Mouse (Mus musculus) A20 (cell line): Measurements from ENCODE around the gene Prss42.

Experiments
- DNase-seq: peaks from one replicate; pipeline ENCODE4 v3.0.0-alpha.2; 2011; ENCODE audit warnings: low read depth, low spot score

The Prss42 gene

DNA sequence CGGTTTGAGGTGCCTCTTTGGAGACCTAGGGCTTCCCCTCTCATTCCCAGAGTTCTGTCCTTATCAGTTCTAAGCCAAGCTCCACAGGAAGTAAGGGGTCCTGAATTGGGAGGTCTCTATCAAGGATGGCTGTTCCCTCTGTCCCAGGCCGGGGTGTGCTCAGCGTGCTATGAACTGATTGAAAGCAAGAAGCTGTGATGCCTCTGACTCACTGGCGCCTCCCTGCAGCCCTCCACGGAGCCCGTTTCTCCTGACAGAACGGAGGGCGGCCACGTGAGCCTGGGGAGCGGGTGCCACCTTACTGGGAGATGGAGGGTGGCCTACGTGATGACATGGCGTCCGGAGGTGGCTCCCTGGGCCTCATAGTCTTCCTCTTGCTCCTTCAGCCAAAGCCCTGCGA is at the start of gene Prss42:
Gene Prss42 (plus strand): TSS at position 301 of the 400 bp plus-strand sequence.
- no peak for DNase-seq

DNA sequence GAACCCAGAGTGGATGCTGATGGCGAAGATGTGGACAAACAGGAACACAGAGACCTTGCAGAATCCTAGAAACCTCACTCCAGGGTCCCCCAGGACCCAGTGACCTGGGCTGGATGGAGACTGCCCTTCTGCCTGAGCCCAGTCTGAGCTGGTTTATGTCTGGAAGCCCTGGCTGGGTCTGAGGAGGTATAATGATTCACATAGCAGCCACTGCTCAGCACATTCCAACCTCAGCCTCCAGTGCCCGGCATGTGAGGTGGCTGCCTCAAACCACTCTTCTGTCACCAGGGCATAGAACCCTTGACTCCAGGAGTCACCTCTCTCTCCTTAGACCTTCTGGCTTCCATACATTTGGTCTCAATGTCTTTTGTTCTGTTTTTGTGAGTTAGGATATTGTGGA is 49.5 kb upstream of the Prss42 start:
- no peak for DNase-seq

DNA sequence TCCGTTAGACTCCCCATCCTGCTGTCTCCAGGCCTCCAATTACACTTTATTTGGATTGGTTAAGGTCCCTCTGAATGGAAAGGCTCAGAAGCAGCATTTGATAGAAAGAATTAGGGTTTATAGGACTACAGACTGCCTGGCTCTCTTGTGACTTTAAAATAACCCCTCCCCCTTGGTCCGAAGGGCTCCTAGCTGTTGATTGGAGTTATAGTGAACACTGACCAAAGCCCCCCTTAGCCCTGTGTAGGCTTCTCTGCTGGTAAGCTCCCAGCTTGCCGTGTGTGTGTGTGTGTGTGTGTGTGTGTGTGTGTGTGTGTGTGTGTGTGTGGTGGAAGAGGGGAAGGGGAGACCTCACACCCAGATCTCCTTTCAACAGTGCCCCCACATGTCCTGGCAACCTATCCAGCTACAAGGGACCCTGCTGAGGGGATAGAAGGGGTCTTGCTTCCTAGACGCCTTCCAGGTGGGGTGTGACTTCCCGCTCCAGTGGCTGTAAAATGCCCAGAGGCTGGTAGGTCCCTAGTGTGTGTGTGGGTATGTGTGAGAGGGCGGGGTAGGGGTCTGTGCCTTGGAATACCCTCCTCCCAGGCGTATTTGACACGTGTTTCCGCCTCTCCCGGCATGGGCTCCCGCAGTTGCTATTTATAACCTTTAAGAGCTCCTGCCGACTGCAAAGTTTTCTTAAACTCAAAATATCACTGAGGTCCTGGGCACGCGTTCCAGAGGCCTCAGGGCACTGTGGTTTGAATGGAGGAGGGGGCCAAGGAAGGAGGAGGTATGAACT is 47.4 kb upstream of the Prss42 start:
- DNase-seq = no peak

DNA sequence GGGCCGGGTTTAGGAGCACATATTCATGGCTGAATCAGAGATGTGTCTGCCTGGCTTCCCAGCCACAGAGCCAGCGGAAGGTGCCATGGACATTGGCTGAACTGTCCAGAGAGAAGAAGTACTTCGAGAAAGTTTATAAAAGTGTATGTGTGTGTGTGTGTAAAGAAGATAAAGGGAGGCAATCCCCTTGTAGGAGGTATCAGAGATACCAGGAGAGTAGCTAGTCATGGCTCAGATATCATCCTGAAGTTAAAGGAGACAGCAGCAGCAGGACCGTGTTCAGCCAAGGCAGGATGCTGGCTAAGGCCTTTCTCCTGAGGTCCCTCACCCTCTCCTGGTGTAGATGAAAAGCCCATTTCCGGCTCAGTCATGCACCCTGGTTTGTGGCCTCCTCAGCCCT is 46.6 kb upstream of the Prss42 start:
- no peak for DNase-seq

DNA sequence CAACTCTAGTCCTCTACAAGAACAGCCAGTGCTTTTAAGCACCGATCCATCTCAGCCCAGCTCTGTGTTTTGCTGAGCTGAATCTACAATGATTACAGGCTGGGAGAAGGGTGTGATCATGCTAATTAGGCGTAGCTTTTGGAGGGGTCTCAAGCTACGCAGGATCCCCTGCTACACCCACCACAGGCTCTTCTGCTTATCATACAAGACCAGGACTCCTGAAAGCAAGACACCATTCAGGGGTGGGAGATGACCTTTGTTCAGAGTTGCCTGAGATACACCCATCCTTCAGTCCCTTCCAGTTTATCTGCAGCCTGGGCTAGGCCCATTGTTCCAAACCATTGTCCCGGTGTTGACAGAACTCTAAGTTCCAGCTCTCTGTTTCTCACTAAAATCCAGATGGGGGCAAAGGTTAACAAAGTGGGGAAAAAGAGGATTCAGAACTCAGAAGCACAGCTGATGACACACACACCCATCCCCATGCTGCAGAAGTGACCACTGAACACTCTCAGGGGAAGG is 45.0 kb upstream of the Prss42 start:
- no peak for DNase-seq

DNA sequence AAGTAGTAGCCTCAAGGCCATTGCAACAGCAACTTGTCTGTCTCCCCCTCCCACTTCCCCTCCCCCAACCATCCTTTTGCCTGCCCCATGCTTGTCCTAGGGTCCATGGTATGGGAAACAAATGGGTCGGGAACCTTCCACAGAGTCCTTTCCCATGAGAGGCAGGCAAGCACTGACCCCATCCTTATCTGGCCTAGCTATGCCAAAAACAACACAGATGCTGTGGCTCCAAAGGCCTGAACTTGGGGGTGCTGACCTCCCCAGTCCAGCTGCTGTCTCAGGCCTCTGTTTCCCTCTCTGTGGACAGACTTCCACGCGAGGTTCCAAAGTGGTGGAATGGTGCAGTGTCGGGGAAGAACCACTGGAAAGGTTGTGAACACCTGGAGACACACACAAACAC is 44.2 kb upstream of the Prss42 start:
- DNase-seq = no peak

DNA sequence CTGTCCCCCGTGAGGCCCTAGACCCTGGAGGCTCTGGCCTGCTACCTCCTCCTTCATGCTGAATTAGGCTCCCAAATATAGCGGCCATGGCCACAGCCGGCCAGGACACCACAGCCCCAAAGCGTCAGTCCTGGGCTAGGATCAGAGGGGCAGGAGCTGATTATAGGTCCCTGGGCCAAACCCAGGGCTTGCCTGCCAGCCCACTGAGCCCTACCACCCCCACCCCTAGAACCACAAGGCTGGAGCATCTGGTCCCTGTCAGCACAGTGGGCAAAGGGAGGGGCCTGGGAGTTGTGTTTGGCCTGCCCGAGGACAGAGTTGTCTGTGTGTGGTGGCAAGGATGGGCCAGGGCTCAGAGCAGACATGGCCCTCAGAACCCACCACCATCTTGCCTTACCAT is 40.1 kb upstream of the Prss42 start:
- DNase-seq = no peak

DNA sequence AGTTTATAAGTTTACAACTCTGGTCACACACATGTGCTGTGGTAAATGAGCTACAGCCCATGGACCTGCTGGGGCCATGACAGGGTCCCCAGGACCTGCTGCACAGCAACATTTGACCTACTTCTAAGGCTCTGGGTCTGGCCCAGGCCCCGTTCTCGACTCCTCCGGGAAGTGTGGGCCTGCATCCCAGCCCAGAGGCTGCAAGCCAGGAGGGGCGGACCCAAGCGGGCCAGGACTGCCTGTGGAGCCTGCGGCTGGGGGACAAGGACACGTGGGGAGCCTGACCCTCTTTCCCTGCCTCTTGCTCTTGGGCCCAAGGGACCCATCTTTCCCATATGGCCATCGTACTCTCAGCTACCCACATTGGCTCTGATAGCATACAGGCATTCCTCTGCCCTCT is 39.4 kb upstream of the Prss42 start:
- DNase-seq = no peak

DNA sequence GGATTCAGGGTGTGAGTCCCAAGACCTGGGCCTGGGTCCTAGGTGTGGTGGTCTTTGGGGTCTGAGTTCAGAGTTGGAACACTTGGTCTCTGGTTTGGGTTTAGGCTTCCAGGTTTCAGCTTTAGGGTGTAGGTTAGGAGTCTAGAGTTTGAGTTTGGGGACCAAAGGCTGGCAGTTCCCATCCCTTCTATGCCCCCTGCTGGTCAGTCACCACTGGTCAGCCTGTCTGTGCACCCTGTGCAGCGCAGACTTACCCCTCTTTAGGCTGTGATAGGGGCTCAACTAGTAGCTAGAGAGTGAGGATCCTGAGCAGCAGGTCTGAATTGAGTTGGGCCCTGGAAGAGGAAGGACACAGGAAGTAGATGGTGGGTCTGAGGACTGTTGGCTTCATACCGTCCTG is 38.7 kb upstream of the Prss42 start:
- DNase-seq = peak; percentile 43

DNA sequence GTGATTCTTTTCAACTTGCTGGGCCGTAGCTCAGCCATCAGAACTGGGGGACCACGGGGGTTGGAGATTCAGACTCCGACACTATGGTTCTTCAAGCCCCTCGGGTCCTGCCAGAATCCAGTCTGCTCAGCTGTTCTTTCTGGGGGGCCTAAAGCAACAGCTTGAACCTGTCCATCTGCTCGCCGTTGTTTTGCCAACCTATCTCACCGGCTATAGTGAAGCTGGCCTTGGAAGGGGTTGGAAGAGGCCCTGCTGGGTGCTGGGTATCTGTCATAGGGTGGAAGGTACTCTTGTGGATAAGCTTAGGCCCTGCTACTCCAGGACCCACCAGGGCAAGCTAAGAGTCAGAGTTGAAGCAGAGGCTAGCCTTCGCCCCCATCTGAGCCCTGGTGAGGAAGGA is 37.1 kb upstream of the Prss42 start:
- DNase-seq = no peak

DNA sequence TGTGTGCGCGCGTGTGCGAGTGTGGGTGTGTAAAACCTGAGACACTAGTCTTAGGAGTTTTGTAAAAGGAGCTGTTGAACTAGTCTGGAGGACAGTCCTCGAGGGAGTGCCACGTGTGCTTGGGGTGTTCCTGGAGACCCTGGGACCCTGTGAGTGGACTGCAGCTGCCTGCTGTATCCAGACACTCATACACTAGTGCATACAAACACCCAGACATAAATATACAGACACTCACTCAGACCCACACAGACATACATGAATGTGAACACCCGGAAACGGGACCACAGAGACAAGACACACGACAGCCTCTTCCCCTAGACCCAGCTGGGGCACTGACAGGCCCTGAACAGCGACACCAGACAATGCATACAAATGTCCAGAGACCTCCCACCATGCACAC is 35.2 kb upstream of the Prss42 start:
- DNase-seq = no peak

DNA sequence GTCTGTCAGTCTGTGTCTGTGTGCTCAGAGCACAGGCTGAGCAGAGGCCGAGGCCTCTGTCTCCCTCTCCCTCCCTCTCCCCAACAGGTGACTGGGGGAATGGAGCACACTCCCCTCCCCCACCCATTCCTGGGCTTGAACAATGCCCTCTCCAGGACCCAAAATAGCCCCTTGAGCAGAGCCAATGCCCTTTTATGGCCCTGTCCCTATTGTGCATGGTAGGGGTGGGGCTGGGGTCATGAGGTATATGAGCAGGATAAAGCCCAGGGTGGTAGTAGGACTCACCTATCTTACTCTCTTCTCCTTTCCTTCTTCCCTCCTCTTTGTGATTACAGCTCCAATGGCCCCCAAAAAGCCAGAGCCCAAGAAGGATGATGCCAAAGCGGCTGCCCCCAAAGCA is 34.6 kb upstream of the Prss42 start:
- DNase-seq = no peak

DNA sequence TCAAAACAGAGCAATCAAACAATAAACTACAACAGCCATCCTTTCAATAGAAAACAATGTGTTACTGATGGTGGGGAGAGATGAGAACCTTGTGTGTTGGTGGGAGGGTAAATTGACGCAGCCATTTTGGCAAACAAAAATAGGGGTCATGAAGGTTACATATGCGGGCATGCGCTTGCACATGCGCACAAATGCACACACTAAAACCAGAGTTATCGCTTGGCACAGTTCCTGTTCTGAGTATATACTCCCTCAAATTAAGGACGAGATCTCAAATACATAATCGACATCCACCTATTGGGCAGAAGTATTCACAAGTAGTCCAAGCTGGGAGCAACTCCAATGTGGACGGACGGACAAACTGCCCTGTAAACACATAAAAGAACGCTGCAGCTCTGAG is 25.6 kb upstream of the Prss42 start:
- DNase-seq = no peak

DNA sequence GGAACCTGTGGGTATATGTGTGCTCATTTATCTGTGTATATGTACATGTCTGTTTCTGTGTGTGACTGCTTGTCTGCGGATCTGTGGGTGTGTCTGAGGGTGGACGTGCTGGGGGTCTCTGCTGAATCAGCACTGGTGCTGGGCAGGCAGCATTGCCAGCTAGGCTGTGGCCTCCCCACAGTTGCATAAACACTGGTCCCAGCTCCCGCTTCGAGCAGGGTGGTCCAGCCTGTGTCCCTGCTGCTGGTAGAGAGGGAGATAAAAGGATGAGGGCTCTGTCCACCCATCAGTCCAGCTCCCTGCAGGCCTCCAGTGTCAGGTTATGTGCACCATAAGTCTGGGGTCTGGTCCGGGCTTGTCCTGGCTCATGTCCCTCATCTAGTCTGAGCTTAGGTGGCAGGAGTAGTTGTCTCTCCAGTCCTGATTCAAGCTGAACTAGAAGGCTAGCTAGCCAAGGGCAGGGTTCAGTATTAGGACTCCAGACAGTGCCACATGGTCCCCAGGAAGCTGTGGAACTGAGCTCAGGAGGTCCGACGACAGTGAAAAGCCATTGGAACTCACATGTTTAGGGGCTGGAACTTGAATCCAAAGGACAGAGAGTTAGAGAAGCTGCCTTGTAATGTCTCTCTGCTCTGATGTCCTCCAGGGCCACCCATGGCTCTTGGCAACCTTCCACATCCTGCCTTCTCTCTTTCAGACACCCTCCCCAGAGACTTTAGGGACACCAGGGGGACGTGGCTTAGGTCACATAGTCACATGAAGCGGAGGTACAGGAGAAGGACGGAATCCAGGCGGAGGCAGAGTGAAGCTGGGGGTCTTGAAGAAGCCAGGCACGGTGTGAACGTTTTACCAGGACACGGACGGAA is 23.3 kb upstream of the Prss42 start:
- DNase-seq = no peak

DNA sequence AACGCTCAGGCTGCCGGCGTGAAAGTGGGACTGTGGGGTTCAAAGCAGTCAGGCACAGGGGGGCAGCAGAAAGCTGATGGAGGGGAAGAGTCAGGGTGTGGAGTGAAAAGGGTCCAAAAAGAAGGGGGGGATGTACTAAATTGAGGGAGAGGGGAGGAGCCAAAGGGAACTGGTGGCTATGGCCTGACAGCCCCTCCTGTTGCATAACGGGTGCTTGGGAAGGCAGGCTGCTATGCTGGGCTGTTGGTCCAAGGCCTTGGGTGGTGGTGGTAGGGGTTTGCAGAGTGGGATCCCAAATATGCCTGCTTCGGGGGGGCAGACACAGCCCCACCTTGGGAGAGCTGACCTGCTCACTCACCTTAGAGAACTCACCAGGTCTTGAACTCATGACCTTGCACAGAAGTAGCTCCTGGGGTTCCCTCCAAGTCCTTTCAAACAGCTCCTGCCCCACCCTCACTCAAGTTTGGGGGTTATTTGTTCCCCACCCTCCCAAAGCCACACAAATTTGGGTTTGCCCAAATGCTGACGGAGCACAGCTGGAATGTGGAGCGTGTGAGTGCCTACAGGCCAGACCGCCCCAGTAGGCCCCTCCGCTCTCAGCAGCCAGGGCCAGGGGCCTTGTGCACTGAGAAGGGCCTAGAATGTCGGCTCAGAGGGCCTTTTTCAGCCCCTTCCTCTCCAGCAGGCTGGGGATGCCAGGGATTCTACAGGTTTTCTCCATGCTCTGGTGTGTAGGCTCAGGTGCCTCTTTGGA is 22.5 kb upstream of the Prss42 start:
- DNase-seq = no peak

DNA sequence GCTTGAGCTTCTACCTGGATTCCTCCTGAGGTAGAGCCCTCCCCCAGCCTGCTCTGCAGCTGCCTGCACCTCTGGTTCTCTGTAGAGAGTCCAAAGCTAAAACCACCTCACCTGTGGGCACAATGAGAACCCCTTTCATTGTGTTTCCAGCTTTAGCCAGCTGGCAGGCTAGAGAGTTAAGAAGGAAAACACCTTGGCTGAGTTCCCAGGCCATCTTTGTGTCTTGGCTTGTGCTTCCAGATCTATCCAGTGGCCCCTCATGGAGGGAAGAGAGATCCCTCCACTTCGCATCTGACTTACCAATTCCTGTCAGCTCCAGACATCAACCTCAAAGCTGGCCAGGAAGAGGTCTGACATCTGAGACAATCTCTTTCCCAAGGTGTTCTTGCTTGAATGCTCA is 19.9 kb upstream of the Prss42 start:
- DNase-seq = no peak

DNA sequence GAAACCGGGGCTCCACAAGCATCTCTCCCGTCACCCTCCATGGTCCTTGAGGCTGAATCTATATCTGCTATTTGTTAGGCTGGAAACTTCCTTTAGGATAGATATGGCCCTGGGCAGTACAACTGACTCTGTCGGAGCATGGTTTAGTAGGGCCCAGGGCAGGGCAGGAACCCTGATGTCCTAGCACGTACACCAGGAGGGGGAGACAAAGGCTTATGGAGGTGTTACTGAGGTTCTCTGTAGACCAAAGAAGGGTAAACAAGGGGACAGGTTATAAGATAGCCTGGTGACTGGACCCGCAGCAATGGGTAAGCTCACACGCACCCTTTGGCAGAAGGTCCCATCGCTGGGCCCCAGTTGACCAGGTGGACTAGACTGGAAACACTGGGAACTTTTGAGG is 19.4 kb upstream of the Prss42 start:
- peak; percentile 22 for DNase-seq

DNA sequence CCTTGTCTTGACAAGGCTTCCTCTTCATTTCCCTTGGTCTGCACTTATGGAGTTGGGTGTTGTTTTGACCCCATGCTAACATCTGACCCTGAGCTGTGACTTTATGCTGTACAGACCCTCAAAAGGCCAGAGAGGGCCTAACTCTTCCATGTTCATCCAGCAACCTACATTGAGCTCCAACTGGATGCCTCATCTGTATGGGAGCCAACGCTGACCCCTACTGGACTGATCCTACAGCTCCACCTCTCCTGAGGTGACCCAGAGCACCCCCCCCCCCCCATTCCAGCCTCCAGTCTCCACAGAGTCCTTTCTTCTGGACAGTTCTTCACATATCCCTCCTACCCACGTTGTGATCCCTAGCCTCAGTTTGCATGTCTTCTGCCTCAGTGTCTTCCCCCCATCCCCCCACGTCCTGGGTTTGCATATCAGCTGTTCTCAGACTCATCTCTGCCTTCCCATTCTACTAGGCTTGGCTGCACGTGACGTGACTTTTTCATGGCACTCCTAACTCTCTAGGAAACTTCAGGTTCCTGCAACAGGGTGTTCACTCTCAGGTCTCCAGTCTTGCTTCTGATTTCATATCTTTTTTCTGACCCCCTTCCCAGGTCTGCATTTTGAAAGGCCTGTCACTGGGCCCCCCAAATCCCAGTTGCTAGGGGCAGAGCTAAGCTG is 18.6 kb upstream of the Prss42 start:
- DNase-seq = peak; percentile 27

DNA sequence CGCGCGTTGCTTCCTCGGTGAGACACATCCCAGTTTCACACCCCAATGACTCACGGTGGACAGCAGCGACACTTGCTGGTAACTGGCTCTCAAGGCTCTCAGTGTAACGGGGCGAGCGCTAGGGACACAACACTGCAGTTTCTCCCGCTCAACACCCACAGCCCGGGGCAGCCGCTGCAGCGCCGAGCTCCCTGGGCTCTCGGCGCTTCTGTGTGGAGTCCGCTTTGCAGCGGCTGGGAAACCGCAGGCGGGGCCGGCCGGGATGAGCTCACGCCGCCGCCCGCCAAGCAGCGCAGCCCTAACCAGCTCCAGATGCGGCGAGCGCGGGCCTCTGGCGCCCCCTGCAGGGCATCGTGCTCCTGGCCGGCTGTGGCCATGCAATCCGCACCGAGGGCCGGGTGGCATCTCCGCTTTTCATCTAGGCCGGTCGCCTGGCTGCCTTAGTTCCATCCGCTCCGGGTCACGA is 16.7 kb upstream of the Prss42 start:
- peak; percentile 91 for DNase-seq

DNA sequence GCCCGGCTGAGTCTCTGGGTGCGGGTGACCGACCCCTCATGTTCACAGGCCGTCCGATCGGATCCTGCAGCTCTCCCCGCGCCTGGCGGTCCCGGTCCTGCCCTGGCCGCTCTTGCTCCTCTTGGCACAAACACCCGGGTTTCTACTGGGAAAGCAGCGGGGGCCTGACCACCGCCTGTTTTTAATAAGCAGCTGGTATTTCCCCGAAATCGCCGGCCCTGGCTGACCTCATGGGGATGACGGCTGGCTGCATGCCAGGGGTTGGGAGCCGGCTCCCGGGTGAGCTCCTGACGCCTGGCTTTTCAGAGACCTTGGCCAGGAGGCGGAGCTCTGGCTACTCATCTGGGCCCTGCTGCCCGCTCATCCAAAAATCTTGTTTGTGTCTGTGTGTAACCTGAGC is 16.2 kb upstream of the Prss42 start:
- no peak for DNase-seq

DNA sequence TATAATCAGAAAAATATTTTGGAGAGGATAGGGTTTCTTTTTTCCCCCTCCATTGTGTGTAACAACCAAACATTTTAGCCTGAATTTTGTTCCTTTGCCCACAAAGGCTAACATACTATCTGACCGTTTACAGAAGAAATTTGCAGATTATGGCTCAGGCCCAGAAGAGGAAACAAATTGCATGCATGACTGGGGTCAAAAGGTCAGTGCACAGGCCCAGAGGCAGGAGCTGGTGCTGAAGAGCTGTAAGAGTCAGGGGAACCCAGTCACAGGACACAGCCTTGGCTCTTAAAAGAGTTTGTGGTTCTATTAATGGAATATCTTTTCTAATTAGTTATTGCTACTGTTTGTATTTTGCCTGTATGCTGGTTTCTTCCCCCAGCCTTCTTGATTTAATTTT is 14.4 kb upstream of the Prss42 start:
- DNase-seq = peak; percentile 50
